Mouse (Mus musculus) hindbrain, embryonic 11.5 days (tissue): ENCODE measurements around the gene Sytl5. TPM values are rescaled to one million over a fixed set of nuclear protein-coding genes. Genes with fewer than 3 reads are reported as not detected.

Experiments
- ATAC-seq: fragments of 200-750 bp; cut with Nextera tagmentation; 2 replicates; pipeline ENCODE4 v1.8.0; 2017; ENCODE audit warnings: mild to moderate bottlenecking, moderate TSS enrichment, moderate library complexity; ENCODE audit not compliant: low FRiP score
- DNase-seq: peaks from one replicate; pipeline ENCODE4 v3.0.0-alpha.2; 2015; ENCODE audit warnings: low spot score
- H3K27ac ChIP-seq: fragments of 300-500 bp; sonication (generic); 2 replicates; pipeline ENCODE4 v1.5.1; 2014; ENCODE audit warnings: mild to moderate bottlenecking, low read depth, low read length
- H3K27me3 ChIP-seq: fragments of 300-500 bp; sonication (generic); 2 replicates; pipeline ENCODE4 v1.6.1; 2014; ENCODE audit warnings: mild to moderate bottlenecking, low read length, moderate library complexity, mixed read lengths; ENCODE audit not compliant: control insufficient read depth, insufficient read depth
- H3K36me3 ChIP-seq: fragments of 300-500 bp; sonication (generic); 2 replicates; pipeline ENCODE4 v1.6.1; 2014; ENCODE audit warnings: mild to moderate bottlenecking, low read length, moderate library complexity, mixed read lengths; ENCODE audit not compliant: control insufficient read depth, insufficient read depth
- H3K4me1 ChIP-seq: fragments of 300-500 bp; sonication (generic); replicated peaks from 2 replicates; pipeline ENCODE4 v1.6.1; 2014; ENCODE audit warnings: low read length, mixed read lengths; ENCODE audit not compliant: control insufficient read depth, insufficient read depth
- H3K4me2 ChIP-seq: fragments of 300-500 bp; sonication (generic); replicated peaks from 2 replicates; pipeline ENCODE4 v1.6.1; 2014; ENCODE audit warnings: mild to moderate bottlenecking, low read depth, low read length
- H3K4me3 ChIP-seq: fragments of 300-500 bp; sonication (generic); 2 replicates; pipeline ENCODE4 v1.5.1; 2014; ENCODE audit warnings: low read depth, low read length
- H3K9ac ChIP-seq: fragments of 300-500 bp; sonication (generic); 2 replicates; pipeline ENCODE4 v1.6.1; 2014; ENCODE audit warnings: low read depth, low read length
- H3K9me3 ChIP-seq: fragments of 300-500 bp; sonication (generic); 2 replicates; pipeline ENCODE4 v1.6.1; 2016; ENCODE audit warnings: low read length; ENCODE audit not compliant: control insufficient read depth
- WGBS: fragments of 180-500 bp; shearing (Covaris S2); extraction: QIAGEN DNeasy Blood & Tissue Kit; methylation state at CpG from one replicate; pipeline ENCODE4 v1.1.7; 2014; 5-methylcytosine and 5-hydroxymethylcytosine counted together
- polyA plus RNA-seq: library from polyadenylated mRNA; unstranded; fragments of >200 nt; fragmentation: Nextera tagmentation; extraction: Ambion mirVana; gene quantifications from 2 replicates; pipeline ENCODE4 v1.2.1, GENCODE M21; 2014

Sytl5 gene
- polyA plus RNA-seq, 1 experiment from 2014 or later, result 0.14 TPM

DNA sequence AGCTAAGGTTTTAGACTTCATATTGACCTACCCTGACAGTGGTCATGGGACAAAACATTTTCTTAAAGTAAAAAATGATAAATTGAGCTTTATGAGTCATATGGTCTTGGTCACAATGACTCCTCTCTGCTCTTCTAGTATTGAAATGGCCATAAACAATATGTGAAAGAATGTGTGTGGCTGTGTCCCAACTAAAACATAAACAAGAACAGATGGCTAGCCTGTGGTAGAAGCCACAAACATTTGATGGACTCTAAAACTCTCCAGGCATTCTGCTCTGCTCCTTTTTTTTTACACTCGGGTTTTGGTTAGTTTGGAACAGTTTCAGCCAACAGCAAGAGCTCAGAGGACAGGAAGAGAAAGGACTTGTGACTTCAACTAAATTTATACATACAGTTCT is 120.5 kb downstream of the Sytl5 start:
- WGBS, result 70% methylated on average over 1 of the region's 1 CpGs

DNA sequence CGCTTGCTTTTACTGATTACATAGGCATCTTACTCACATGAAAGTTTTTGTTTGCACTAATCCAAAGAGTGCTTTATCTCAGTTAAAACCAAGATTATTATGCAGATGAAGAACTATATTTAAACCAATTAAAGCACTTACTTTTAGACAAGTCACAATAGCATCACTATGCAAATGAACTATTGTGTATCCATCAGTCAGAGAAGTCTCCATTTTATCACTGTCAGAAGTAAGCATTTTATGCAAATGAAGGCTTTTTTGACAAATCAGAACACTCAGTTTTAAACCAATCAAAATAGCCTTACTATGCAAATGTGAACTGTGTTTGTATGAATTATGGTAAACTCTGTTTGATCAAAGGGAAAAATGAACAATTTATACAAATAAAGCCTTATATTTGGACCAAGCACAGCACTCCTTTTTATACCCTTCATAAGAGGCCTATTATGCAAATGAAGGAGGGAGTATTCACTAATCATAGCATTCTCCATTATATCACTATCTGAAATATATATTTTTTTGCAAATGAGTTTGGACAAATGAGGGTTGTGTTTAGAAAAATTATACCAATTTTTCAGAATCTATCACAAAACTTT is 122.4 kb downstream of the Sytl5 start:
- H3K4me1 ChIP-seq, result no peaks in the 10 kb centered on the region
- H3K4me2 ChIP-seq, result no peak overlapping the region
- 95% methylated on average over 1 of the region's 1 CpGs for WGBS
- no peaks in the 10 kb centered on the region for H3K27me3 ChIP-seq
- no peaks in the 10 kb centered on the region for H3K36me3 ChIP-seq
- no peak overlapping the region for H3K9ac ChIP-seq
- DNase-seq (no peak), ATAC-seq (no peak)
- no peak overlapping the region for H3K4me3 ChIP-seq
- no peaks in the 10 kb centered on the region for H3K9me3 ChIP-seq
- no peak overlapping the region for H3K27ac ChIP-seq

More for the DNA sequence above, 120.5 kb downstream of the Sytl5 start:
- Histone ChIP-seq H3K27me3 (no peaks in the 10 kb centered on the region), H3K4me2 (no peak overlapping the region), H3K4me1 (no peaks in the 10 kb centered on the region), H3K27ac (no peak overlapping the region), H3K4me3 (no peak overlapping the region), H3K9ac (no peak overlapping the region), H3K36me3 (no peaks in the 10 kb centered on the region), H3K9me3 (no peaks in the 10 kb centered on the region)
- no peak for ATAC-seq
- no peak for DNase-seq

DNA sequence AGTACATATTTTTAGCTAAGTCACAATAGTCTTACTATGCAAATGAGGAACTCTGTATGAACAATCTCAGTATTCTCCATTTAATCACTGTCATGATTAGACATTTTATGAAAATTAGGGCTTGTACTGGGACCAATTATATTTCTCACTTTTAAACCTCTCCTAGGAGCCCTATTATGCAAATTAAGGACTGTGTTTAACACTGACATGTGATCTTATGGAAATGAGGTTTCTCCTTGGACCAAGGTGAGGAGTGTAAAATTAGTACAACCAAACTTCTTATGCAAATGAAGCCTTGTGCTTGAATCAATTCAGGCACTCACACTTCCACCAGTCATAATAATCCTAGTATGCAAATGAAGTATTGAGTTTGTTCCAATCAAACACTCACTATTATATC is 124.8 kb downstream of the Sytl5 start:
- no peak overlapping the region for H3K4me2 ChIP-seq

DNA sequence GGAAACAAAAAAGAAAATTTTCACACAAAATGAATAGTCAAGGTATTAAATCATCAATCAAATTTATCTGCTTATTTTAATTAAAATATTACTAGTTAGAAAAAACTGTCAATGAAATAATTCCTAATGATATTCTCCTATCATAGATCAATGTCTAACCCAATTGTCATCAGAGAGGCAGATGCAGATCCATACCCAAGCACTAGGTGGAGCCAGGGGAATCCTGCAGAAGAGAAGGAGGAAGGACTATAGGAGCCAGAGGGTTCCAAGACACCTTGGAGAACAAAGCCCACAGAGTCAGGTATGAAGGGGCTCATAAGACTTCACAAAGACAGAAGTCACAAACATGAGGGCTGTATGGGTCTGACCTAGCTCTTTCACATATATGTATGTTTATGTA is 149.2 kb downstream of the Sytl5 start:
- H3K9me3 ChIP-seq, result no peaks in the 10 kb centered on the region
- H3K9ac ChIP-seq, result no peak overlapping the region
- ATAC-seq (no peak), DNase-seq (peak; percentile 2)
- no peak overlapping the region for H3K4me2 ChIP-seq
- H3K36me3 ChIP-seq, result no peaks in the 10 kb centered on the region
- no peaks in the 10 kb centered on the region for H3K4me1 ChIP-seq
- no peaks in the 10 kb centered on the region for H3K27me3 ChIP-seq
- no peak overlapping the region for H3K27ac ChIP-seq
- no peak overlapping the region for H3K4me3 ChIP-seq

More for the DNA sequence above, 124.8 kb downstream of the Sytl5 start:
- Histone ChIP-seq H3K9me3 (no peaks in the 10 kb centered on the region), H3K27ac (no peak overlapping the region), H3K27me3 (no peaks in the 10 kb centered on the region), H3K9ac (no peak overlapping the region), H3K4me1 (no peaks in the 10 kb centered on the region), H3K36me3 (no peaks in the 10 kb centered on the region), H3K4me3 (no peak overlapping the region)
- ATAC-seq, result no peak
- DNase-seq, result no peak

Other genes with a start within 250 kb of the Sytl5 start
- gene Dynlt3, start 222.6 kb upstream of the Sytl5 start, polyA plus RNA-seq, result 23.7 and 27.4 TPM in 2 replicates
- gene Hypm, start 38.7 kb upstream of the Sytl5 start, polyA plus RNA-seq, result not detected in 2 replicates
- gene H2al3, start 35.9 kb upstream of the Sytl5 start, polyA plus RNA-seq, result not detected in 2 replicates
- 3.9 and 6.3 TPM in 2 replicates for gene Srpx, start 232.1 kb downstream of the Sytl5 start, polyA plus RNA-seq